Mouse (Mus musculus): ENCODE measurements around the gene Gm26992. TPM values are rescaled to one million over a fixed set of nuclear protein-coding genes. Genes with fewer than 3 reads are reported as not detected.

The Gm26992 gene
- polyA plus RNA-seq (2012; rRNA removed) (not detected in 2 replicates), polyA plus RNA-seq (2014; fragmentation: Nextera tagmentation; extraction: Ambion mirVana) (not detected in 2 replicates)

- ATAC-seq (ENCODE audit: low FRiP score, low read depth) (no peak), DNase-seq (ENCODE audit: low spot score) (no peak)
- Histone ChIP-seq H3K36me3 (ENCODE audit: control insufficient read depth, insufficient read depth, low read length) (no peaks in the 10 kb centered on the region), H3K9ac (ENCODE audit: low read depth, low read length, severe bottlenecking) (no peak within 1 kb of the TSS), H3K4me1 (ENCODE audit: control insufficient read depth, insufficient read depth, low read length) (no peaks in the 10 kb centered on the region), H3K4me3 (replicated peaks; ENCODE audit: low read length) (no peak within 1 kb of the TSS), H3K27ac (replicated peaks; ENCODE audit: low read depth, low read length) (no peak within 1 kb of the TSS), H3K4me2 (replicated peaks; ENCODE audit: low read depth, low read length, severe bottlenecking) (no peak within 1 kb of the TSS), H3K9me3 (ENCODE audit: control insufficient read depth, low read length) (no peaks in the 10 kb centered on the region), H3K27me3 (ENCODE audit: control insufficient read depth, insufficient read depth, low read length) (no peaks in the 10 kb centered on the region; the same call in 1 of the 2 replicates)
- WGBS = 84% methylated on average over 2 of the region's 2 CpGs
- no peak for TF ChIP-seq POLR2A (IDR thresholded peaks at IDR 0.05; ENCODE audit: borderline replicate concordance, extremely low read depth, insufficient read depth, insufficient read length)
Observed at GRCm38 (mm10) chrX:103421710-103422109, at the start of gene Gm26992. Gene Gm26992 (plus strand): TSS chrX:103422010.

GRCm38 (mm10) chrX:103374250-103374649 is 47.6 kb upstream of the Gm26992 start:
- WGBS = 75% methylated on average over 5 of the region's 5 CpGs
- ATAC-seq (ENCODE audit: low FRiP score, low read depth) (no peak), DNase-seq (ENCODE audit: low spot score) (no peak)

GRCm38 (mm10) chrX:103384528-103384927 is 37.3 kb upstream of the Gm26992 start:
- 74% methylated on average over 3 of the region's 3 CpGs for WGBS
- H3K4me1 ChIP-seq (ENCODE audit: control insufficient read depth, insufficient read depth, low read length) = no peaks in the 10 kb centered on the region
- ATAC-seq (ENCODE audit: low FRiP score, low read depth) (no peak), DNase-seq (ENCODE audit: low spot score) (no peak)
- TF ChIP-seq POLR2A (IDR thresholded peaks at IDR 0.05; ENCODE audit: borderline replicate concordance, extremely low read depth, insufficient read depth, insufficient read length) = no peak
- no peaks in the 10 kb centered on the region for H3K9me3 ChIP-seq (ENCODE audit: control insufficient read depth, low read length)
- no peak overlapping the region for H3K9ac ChIP-seq (ENCODE audit: low read depth, low read length, severe bottlenecking)
- H3K36me3 ChIP-seq (ENCODE audit: control insufficient read depth, insufficient read depth, low read length) = no peaks in the 10 kb centered on the region
- H3K27ac ChIP-seq (replicated peaks; ENCODE audit: low read depth, low read length) = no peak overlapping the region
- no peaks in the 10 kb centered on the region for H3K27me3 ChIP-seq (ENCODE audit: control insufficient read depth, insufficient read depth, low read length)
- no peak overlapping the region for H3K4me3 ChIP-seq (replicated peaks; ENCODE audit: low read length)
- no peak overlapping the region for H3K4me2 ChIP-seq (replicated peaks; ENCODE audit: low read depth, low read length, severe bottlenecking)

More at GRCm38 (mm10) chrX:103374250-103374649, 47.6 kb upstream of the Gm26992 start:
- H3K27ac ChIP-seq (replicated peaks; ENCODE audit: low read depth, low read length) = no peak overlapping the region
- H3K27me3 ChIP-seq (ENCODE audit: control insufficient read depth, insufficient read depth, low read length) = no peaks in the 10 kb centered on the region
- TF ChIP-seq POLR2A (IDR thresholded peaks at IDR 0.05; ENCODE audit: borderline replicate concordance, extremely low read depth, insufficient read depth, insufficient read length) = no peak
- H3K36me3 ChIP-seq (ENCODE audit: control insufficient read depth, insufficient read depth, low read length) = no peaks in the 10 kb centered on the region
- H3K4me1 ChIP-seq (ENCODE audit: control insufficient read depth, insufficient read depth, low read length) = no peaks in the 10 kb centered on the region
- no peak overlapping the region for H3K4me3 ChIP-seq (replicated peaks; ENCODE audit: low read length)
- H3K9ac ChIP-seq (ENCODE audit: low read depth, low read length, severe bottlenecking) = no peak overlapping the region
- H3K4me2 ChIP-seq (replicated peaks; ENCODE audit: low read depth, low read length, severe bottlenecking) = no peak overlapping the region
- no peaks in the 10 kb centered on the region for H3K9me3 ChIP-seq (ENCODE audit: control insufficient read depth, low read length)

GRCm38 (mm10) chrX:103388131-103388530 is 33.7 kb upstream of the Gm26992 start:
- no peak for TF ChIP-seq POLR2A (IDR thresholded peaks at IDR 0.05; ENCODE audit: borderline replicate concordance, extremely low read depth, insufficient read depth, insufficient read length)
- ATAC-seq (ENCODE audit: low FRiP score, low read depth) = no peak
- WGBS = 69% methylated on average over 3 of the region's 3 CpGs
- H3K4me1 ChIP-seq (ENCODE audit: control insufficient read depth, insufficient read depth, low read length) = no peaks in the 10 kb centered on the region
- no peaks in the 10 kb centered on the region for H3K9me3 ChIP-seq (ENCODE audit: control insufficient read depth, low read length)
- H3K27me3 ChIP-seq (ENCODE audit: control insufficient read depth, insufficient read depth, low read length) = no peaks in the 10 kb centered on the region
- H3K27ac ChIP-seq (replicated peaks; ENCODE audit: low read depth, low read length) = no peak overlapping the region
- no peak overlapping the region for H3K4me2 ChIP-seq (replicated peaks; ENCODE audit: low read depth, low read length, severe bottlenecking)
- no peak overlapping the region for H3K9ac ChIP-seq (ENCODE audit: low read depth, low read length, severe bottlenecking)
- DNase-seq (ENCODE audit: low spot score) = no peak
- no peaks in the 10 kb centered on the region for H3K36me3 ChIP-seq (ENCODE audit: control insufficient read depth, insufficient read depth, low read length)
- no peak overlapping the region for H3K4me3 ChIP-seq (replicated peaks; ENCODE audit: low read length)

GRCm38 (mm10) chrX:103393841-103394240 is 28.0 kb upstream of the Gm26992 start:
- Histone ChIP-seq H3K4me1 (ENCODE audit: control insufficient read depth, insufficient read depth, low read length) (no peaks in the 10 kb centered on the region), H3K27me3 (ENCODE audit: control insufficient read depth, insufficient read depth, low read length) (0 out of 2 replicates have a peak, but pooled peaks cover 3% of the 10 kb centered on the region), H3K9ac (ENCODE audit: low read depth, low read length, severe bottlenecking) (no peak overlapping the region), H3K9me3 (ENCODE audit: control insufficient read depth, low read length) (no peaks in the 10 kb centered on the region), H3K36me3 (ENCODE audit: control insufficient read depth, insufficient read depth, low read length) (no peaks in the 10 kb centered on the region; the same call in 1 of the 2 replicates), H3K27ac (replicated peaks; ENCODE audit: low read depth, low read length) (no peak overlapping the region), H3K4me2 (replicated peaks; ENCODE audit: low read depth, low read length, severe bottlenecking) (no peak overlapping the region), H3K4me3 (replicated peaks; ENCODE audit: low read length) (no peak overlapping the region)
- no peak for ATAC-seq (ENCODE audit: low FRiP score, low read depth)
- no peak for DNase-seq (ENCODE audit: low spot score)
- TF ChIP-seq POLR2A (IDR thresholded peaks at IDR 0.05; ENCODE audit: borderline replicate concordance, extremely low read depth, insufficient read depth, insufficient read length) = no peak
- WGBS = 82% methylated on average over 1 of the region's 1 CpGs

- DNase-seq (ENCODE audit: low spot score) = no peak
- Histone ChIP-seq H3K9me3 (ENCODE audit: control insufficient read depth, low read length) (no peaks in the 10 kb centered on the region), H3K4me2 (replicated peaks; ENCODE audit: low read depth, low read length, severe bottlenecking) (no peak overlapping the region), H3K4me3 (replicated peaks; ENCODE audit: low read length) (no peak overlapping the region), H3K36me3 (ENCODE audit: control insufficient read depth, insufficient read depth, low read length) (no peaks in the 10 kb centered on the region), H3K4me1 (ENCODE audit: control insufficient read depth, insufficient read depth, low read length) (no peaks in the 10 kb centered on the region), H3K27me3 (ENCODE audit: control insufficient read depth, insufficient read depth, low read length) (no peaks in the 10 kb centered on the region), H3K9ac (ENCODE audit: low read depth, low read length, severe bottlenecking) (no peak overlapping the region), H3K27ac (replicated peaks; ENCODE audit: low read depth, low read length) (no peak overlapping the region)
- no peak for TF ChIP-seq POLR2A (IDR thresholded peaks at IDR 0.05; ENCODE audit: borderline replicate concordance, extremely low read depth, insufficient read depth, insufficient read length)
- ATAC-seq (ENCODE audit: low FRiP score, low read depth) = no peak
- whole genome bisulfite sequencing = 38% methylated on average over 13 of the region's 13 CpGs
Observed at GRCm38 (mm10) chrX:103405021-103405420, 16.8 kb upstream of the Gm26992 start.

All from limb, embryonic 14.5 days (tissue).